Mouse (Mus musculus) lung, postnatal 25 days (tissue): ENCODE data around the gene Slc26a3.

Experiments used
- DNase-seq: peaks from one replicate; pipeline ENCODE4 v3.0.0; 2022; ENCODE audit warnings: low spot score

Gene Slc26a3

GRCm38 (mm10) chr12:31513724-31514503, 123.2 kb downstream of the Slc26a3 start:
- DNase-seq: no peak

DNA sequence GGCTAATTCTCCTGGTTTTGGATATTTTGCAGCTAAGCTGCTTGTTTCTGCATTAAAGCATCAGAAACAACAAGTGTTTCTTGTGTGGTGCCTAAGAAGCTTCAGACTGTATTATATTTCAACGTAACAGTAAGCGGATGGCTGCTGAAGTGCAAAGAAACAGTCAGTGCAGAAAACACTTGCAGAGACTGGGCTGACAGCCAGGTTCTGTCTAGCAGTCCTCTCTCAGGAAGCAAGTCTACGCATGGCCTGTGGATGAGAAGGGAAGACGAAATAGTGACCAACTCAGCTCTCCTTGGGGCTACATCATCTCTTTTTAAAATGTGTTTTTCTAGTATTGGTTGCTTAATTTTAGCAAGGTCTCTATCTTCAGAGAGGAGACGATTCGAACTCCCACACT, 129.4 kb downstream of the Slc26a3 start:
- DNase-seq: no peak

DNA sequence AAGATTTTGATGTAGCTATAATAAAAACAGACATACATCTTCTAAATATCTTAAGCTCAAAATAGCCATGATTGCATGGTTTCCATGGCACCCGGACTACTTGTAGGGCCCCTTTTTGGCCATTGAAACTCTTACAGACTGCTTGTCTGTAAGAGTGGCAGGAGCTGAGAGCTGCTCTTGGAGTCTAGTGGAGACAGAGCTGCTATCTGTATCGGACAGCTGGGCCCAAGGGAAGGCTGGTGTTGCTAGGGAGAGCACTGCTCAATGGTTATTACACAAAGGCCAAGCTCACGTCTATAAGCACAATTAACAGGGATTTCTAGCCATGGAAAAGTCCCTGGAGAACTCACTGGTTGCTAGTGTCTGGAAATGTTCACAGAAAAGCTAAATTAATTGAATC, 130.7 kb downstream of the Slc26a3 start:
- no peak for DNase-seq
